Mouse (Mus musculus) heart, embryonic 16.5 days (tissue): ENCODE results near the gene Ccdc190. TPM values are rescaled to one million over a fixed set of nuclear protein-coding genes. Genes with fewer than 3 reads are reported as not detected.

ENCODE experiments used
- ATAC-seq: fragments of 200-750 bp; cut with Nextera tagmentation; replicated peaks from 2 replicates; pipeline ENCODE4 v1.8.0; 2017; ENCODE audit warnings: moderate number of reproducible peaks; ENCODE audit not compliant: insufficient read depth, low FRiP score; ENCODE audit errors: extremely low read depth
- H3K27ac ChIP-seq: fragments of 300-500 bp; sonication (generic); 2 replicates; pipeline ENCODE4 v1.5.1; 2014; ENCODE audit warnings: mild to moderate bottlenecking, low read length, control low read depth, moderate library complexity
- H3K27me3 ChIP-seq: fragments of 300-500 bp; sonication (generic); 2 replicates; pipeline ENCODE4 v1.6.1; 2014; ENCODE audit warnings: low read length, mixed read lengths; ENCODE audit not compliant: control insufficient read depth, insufficient read depth
- H3K36me3 ChIP-seq: fragments of 300-500 bp; sonication (generic); 2 replicates; pipeline ENCODE4 v1.6.1; 2014; ENCODE audit not compliant: control insufficient read depth, insufficient read depth
- H3K4me1 ChIP-seq: fragments of 300-500 bp; sonication (generic); 2 replicates; pipeline ENCODE4 v1.6.1; 2014; ENCODE audit warnings: low read length, mixed read lengths; ENCODE audit not compliant: control insufficient read depth, insufficient read depth
- H3K4me2 ChIP-seq: fragments of 300-500 bp; sonication (generic); 2 replicates; pipeline ENCODE4 v1.6.1; 2014; ENCODE audit warnings: low read depth, mild to moderate bottlenecking, control low read depth, low read length
- H3K4me3 ChIP-seq: fragments of 300-500 bp; sonication (generic); 2 replicates; pipeline ENCODE4 v1.5.1; 2014; ENCODE audit warnings: mild to moderate bottlenecking, control low read depth, low read length
- H3K9ac ChIP-seq: fragments of 300-500 bp; sonication (generic); 2 replicates; pipeline ENCODE4 v1.6.1; 2014; ENCODE audit warnings: low read length, control low read depth
- H3K9me3 ChIP-seq: fragments of 300-500 bp; sonication (generic); replicated peaks from 2 replicates; pipeline ENCODE4 v1.6.1; 2016; ENCODE audit warnings: low read length; ENCODE audit not compliant: control insufficient read depth
- WGBS: fragments of 180-500 bp; shearing (Covaris S2); extraction: QIAGEN DNeasy Blood & Tissue Kit; methylation state at CpG from one replicate; pipeline ENCODE4 v1.1.7; 2014; 5-methylcytosine and 5-hydroxymethylcytosine counted together
- polyA plus RNA-seq: library from polyadenylated mRNA; unstranded; fragments of >200 nt; fragmentation: Nextera tagmentation; extraction: Ambion mirVana; gene quantifications from 2 replicates; pipeline ENCODE4 v1.2.1, GENCODE M21; 2015

Gene Ccdc190
- polyA plus RNA-seq, 1 experiment from 2014 or later = 0.13 TPM

DNA sequence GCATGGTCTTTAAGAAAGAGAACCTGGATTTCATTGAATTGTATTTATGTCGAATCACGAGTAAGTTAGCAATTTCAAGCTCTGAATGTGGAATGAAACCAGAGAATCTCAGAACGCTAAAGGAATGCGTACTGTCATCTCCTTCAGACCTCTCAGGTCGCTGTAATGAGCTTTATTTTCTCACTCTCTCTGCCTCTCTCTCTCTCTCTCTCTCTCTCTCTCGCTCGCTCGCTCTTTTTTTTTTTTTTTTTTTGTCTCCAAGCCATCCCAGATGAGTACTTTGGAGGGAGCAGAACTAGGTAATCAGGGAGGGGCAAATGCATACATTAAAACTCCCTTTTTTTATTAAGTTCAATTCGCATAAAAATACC lies 41.1 kb downstream of the Ccdc190 start:
- Histone ChIP-seq H3K4me3 (peak overlapping the region; percentile 79), H3K4me2 (peak overlapping the region; percentile 89), H3K4me1 (peaks cover 15% of the 10 kb centered on the region), H3K36me3 (peaks cover 10% of the 10 kb centered on the region), H3K9me3 (no peaks in the 10 kb centered on the region), H3K9ac (peak overlapping the region; percentile 73), H3K27me3 (no peaks in the 10 kb centered on the region), H3K27ac (peak overlapping the region; percentile 90)
- WGBS = under 1% methylated on average over 8 of the region's 9 CpGs
- ATAC-seq = peak; percentile 42

- Histone ChIP-seq H3K27ac (no peak overlapping the region), H3K9ac (no peak overlapping the region), H3K4me1 (peaks cover 15% of the 10 kb centered on the region), H3K36me3 (no peaks in the 10 kb centered on the region; the same call in 1 of the 2 replicates), H3K4me2 (no peak overlapping the region), H3K9me3 (no peaks in the 10 kb centered on the region), H3K4me3 (no peak overlapping the region), H3K27me3 (no peaks in the 10 kb centered on the region)
- 92% methylated on average over 4 of the region's 4 CpGs for WGBS
- no peak for ATAC-seq
These were observed 42.5 kb downstream of the Ccdc190 start for GRCm38 (mm10) chr1:169970936-169971335.

GRCm38 (mm10) chr1:169971998-169972397 lies 43.5 kb downstream of the Ccdc190 start:
- no peak for ATAC-seq
- H3K27ac ChIP-seq = peak overlapping the region; percentile 36
- no peaks in the 10 kb centered on the region for H3K9me3 ChIP-seq

GRCm38 (mm10) chr1:169977621-169978020 lies 49.2 kb downstream of the Ccdc190 start:
- 77% methylated on average over 4 of the region's 4 CpGs for WGBS
- no peak for ATAC-seq

More at GRCm38 (mm10) chr1:169971998-169972397, 43.5 kb downstream of the Ccdc190 start:
- no peak overlapping the region for H3K9ac ChIP-seq
- H3K36me3 ChIP-seq = no peaks in the 10 kb centered on the region; the same call in 1 of the 2 replicates
- H3K4me1 ChIP-seq = peaks cover 15% of the 10 kb centered on the region
- H3K4me3 ChIP-seq = no peak overlapping the region
- WGBS = 20% methylated on average over 2 of the region's 2 CpGs
- no peak overlapping the region for H3K4me2 ChIP-seq
- no peaks in the 10 kb centered on the region for H3K27me3 ChIP-seq

More at GRCm38 (mm10) chr1:169977621-169978020, 49.2 kb downstream of the Ccdc190 start:
- Histone ChIP-seq H3K36me3 (no peaks in the 10 kb centered on the region), H3K4me2 (no peak overlapping the region), H3K9ac (no peak overlapping the region), H3K27me3 (no peaks in the 10 kb centered on the region), H3K4me1 (no peaks in the 10 kb centered on the region; the same call in 1 of the 2 replicates), H3K4me3 (no peak overlapping the region), H3K27ac (no peak overlapping the region), H3K9me3 (no peaks in the 10 kb centered on the region)

Other genes starting within 250 kb of the Ccdc190 start
- gene Rgs4, start 181.0 kb upstream of the Ccdc190 start, polyA plus RNA-seq = 4.2 and 4.7 TPM in 2 replicates
- 17.3 and 17.7 TPM in 2 replicates for gene Hsd17b7, start 40.6 kb downstream of the Ccdc190 start, polyA plus RNA-seq
- 10.6 and 13.1 TPM in 2 replicates for gene Ddr2, start 182.1 kb downstream of the Ccdc190 start, polyA plus RNA-seq
- gene Uap1, start 246.3 kb downstream of the Ccdc190 start, polyA plus RNA-seq = 42.4 and 48.8 TPM in 2 replicates